Mouse (Mus musculus): ENCODE measurements around the gene Map3k9.
A peak's percentile ranks its signal among the peaks of the same experiment; 100 is the strongest.

Gene Map3k9

DNA sequence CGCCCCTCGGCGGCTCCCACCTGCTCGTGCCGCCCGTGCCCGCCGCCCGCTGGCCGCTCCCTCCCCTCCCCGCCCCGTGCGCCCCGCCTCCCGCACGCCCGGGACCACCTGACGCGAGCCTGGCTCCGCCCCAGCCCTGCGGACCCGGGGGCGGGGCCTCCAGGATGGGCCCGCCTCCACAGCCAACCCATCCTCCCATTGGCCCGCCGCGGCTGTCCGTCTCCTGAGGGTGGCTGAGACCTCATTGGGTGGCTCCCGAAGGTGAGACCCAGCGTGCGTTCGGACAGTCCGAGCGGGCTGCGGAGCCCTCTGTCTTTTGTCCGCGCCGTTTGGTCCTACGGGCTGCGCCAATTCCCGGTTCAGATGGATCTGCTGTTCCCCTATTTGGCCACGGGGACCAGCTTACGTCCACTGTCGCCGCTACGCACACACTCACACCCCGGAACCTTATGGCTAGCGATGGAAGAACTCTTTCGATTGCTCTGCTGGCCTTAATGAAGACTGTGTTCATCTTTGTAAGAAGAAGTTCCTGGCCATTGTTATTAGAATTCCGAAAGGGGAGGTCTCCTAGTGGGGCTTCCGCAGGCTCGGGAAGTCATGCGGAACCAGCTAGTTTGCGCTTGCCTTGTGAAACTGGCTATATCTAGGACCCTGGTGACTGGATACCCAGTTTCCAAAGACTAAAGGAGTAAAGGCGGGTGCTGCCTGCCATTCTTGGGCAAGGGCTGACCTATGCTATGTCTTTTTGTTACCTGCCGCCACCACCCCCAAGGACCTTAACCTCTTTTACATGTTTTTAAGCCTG is at the start of gene Map3k9:
TSS of gene Map3k9 (minus strand) at position 71 of the 805 bp plus-strand sequence.
- DNase-seq (ENCODE audit: low spot score in 2 of 2): peak; percentile 86 to 88

- DNase-seq (ENCODE audit: low spot score in 2 of 2): no peak
Measured at GRCm38 (mm10) chr12:81828355-81828754, 47.4 kb upstream of the Map3k9 start.

DNA sequence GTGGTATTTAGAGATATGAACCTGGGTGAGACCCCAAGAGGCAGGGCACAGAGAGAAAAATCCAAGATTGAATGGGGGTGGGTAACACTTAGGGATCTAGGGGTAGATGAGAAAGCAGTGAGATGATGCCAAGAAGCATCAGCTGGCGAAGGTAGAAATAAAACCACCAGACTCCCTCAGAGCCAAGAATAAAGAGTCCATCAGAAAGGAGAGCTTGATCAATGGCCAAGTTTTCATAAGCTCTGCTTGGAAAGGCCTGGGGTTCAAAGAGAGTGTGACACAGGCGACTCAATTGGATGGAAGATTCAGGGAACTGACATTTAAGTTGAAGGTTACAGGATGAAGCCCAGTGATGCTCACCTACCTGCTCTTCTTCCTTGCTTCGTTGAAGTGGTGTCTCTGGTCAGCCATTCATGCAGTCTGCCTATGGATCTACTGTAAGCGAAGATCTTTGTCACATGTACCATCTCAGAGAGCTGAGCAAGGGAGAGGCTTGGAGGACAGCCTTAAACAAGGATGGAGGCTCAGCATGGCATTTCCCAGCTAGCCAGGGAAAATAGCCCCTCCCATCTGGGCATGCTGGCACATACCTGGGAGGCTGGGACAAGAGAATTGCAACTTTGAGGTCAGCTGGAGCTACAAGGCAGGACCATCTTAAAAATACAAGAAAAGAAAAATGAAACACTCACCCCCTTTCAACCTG is 42.0 kb upstream of the Map3k9 start:
- no peak for DNase-seq (ENCODE audit: low spot score in 2 of 2)

- DNase-seq (ENCODE audit: low spot score in 2 of 2): no peak
Measured at GRCm38 (mm10) chr12:81822176-81822575, 41.2 kb upstream of the Map3k9 start.

- DNase-seq (ENCODE audit: low spot score in 2 of 2): no peak
Measured at GRCm38 (mm10) chr12:81820700-81821099, 39.7 kb upstream of the Map3k9 start.

GRCm38 (mm10) chr12:81817126-81817505 is 36.1 kb upstream of the Map3k9 start:
- no peak for DNase-seq (ENCODE audit: low spot score in 2 of 2)

- no peak for DNase-seq (ENCODE audit: low spot score in 2 of 2)
Measured at GRCm38 (mm10) chr12:81816330-81817125, 35.6 kb upstream of the Map3k9 start.

GRCm38 (mm10) chr12:81814742-81815141 is 33.8 kb upstream of the Map3k9 start:
- DNase-seq (ENCODE audit: low spot score in 2 of 2): no peak

DNA sequence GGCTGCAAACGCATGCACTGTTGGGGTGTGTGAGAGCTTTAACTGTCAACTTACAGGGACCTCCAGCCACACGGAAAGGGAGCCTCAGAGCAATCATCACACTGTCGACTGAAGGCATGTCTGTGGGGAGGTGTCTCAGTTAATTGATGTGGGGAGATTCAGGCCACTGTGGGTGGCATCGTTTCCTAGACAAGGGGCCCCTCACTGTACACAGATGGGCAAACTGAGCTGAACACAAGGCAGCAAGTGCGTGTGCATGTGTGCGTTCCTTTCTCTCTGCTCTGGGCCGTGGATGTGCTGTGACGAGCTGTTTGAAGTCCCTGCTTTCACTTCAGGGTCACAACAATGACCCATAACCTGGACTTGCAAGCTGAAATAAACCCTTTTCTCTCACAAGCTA is 29.4 kb upstream of the Map3k9 start:
- no peak for DNase-seq (ENCODE audit: low spot score in 2 of 2)

DNA sequence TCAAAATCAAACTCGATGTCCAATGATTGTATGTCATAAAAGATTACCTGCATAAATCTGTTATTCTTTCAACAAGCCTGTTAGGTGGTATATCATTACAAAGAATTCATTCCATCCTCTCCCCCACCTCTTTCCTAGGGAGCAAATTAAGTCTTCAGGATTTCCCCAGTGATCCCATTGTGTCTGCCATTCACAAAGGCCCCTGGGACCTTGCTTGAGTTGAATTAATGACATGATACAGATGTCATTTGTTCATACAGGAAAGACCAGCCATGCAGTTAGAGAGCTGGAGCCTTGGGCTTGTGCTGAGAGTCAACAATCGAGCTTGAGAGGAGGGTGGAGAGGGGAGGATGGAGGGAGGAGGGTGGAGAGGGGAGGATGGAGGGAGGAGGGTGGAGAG is 27.6 kb upstream of the Map3k9 start:
- no peak for DNase-seq (ENCODE audit: low spot score in 2 of 2)

DNA sequence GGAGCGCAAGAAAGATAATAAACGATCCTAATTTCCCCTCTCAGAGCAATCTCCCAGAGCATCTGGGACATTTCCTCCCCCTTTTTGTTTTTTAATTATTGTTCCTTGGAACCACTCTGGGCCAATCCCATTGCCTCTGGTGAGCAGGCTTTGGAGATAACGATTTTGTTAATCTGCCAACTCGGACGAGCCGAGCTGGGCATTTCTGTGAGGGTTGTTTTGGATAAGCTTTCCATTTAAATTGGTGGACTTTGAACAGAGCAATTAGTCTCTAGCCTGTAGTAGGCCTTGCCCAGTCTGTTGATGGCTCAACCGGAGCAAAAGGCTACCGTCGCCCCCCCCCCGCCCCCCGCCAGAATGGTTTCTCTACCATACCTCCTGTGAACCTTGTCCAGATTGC is 27.0 kb upstream of the Map3k9 start:
- no peak for DNase-seq (ENCODE audit: low spot score in 2 of 2)

DNA sequence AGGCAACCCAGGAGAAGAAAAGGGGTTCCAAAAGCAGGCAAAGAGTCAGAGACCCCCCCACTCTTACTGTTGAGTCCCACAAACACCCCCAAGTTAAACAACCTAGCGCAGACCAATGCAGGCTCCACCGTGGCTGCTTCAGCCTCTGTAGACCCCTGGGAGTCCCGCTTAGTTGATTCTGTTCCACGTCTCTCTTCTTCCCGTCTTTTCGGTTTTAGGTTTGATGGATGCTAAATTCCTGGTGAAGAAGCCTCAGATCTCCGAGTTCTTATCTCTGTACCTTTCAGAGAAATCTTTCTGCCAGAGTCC is 26.5 kb upstream of the Map3k9 start:
- DNase-seq (ENCODE audit: low spot score in 2 of 2): no peak

- no peak for DNase-seq (ENCODE audit: low spot score in 2 of 2)
Measured at GRCm38 (mm10) chr12:81806759-81807528, 26.0 kb upstream of the Map3k9 start.

DNA sequence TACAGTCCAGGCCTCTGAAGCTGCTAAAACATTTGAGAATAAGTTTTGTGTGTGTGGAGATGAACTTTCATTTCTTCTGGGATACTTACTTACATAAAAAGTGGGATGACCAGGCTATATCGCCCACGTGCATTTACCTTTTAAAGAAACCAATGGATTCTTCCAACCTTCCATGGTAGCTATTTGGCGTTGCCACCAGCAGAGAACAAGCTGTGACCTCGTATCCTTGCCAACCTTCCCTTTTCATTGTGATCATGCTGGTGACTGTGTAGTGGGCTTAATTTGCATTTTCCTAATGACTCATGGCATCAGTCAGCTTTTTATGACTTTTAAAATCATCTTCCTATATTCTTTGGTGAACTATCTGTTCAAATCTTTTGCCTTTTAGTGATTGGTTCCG is 25.1 kb upstream of the Map3k9 start:
- DNase-seq (ENCODE audit: low spot score in 2 of 2): no peak

DNA sequence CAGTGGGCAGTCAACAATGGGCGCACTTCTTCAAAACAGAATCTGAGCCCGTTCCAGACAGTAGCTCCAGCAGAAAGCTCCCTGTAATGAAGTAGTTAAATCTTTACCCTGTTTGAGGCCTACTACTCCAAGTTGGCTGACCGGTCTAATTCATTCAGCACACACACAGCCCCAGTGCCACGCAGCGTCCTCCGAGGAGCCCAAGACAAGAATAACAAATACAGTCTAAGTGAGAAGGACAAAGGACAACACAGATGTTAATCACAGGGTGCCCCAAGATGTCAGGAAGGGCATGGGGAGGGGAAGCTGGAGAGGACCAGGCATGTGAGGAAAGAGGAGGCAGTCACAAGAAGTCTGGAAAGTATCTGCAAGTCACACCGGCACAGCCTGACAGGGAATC is 22.8 kb upstream of the Map3k9 start:
- DNase-seq (ENCODE audit: low spot score in 2 of 2): no peak

- no peak for DNase-seq (ENCODE audit: low spot score in 2 of 2)
Measured at GRCm38 (mm10) chr12:81803016-81803415, 22.0 kb upstream of the Map3k9 start.

GRCm38 (mm10) chr12:81801134-81801533 is 20.2 kb upstream of the Map3k9 start:
- DNase-seq (ENCODE audit: low spot score in 2 of 2): no peak

DNA sequence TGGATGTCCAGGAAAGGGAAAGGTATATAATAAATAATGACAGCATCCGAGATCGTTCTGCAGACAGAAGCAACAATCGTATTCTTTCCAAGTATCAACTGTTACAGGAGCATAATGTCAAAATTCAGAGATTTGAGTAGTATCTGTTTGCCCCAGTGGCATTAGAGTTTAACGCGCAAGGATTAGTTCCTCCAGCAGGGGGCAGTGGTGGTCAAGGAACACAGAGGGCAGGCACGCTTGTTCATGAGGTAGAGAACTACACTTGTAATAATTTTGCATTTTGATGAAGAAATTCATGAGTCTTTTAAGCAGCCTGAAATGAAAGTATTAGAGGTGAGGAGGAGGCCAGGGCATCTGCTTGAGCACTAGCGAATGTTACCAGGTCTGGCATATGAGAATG is 15.6 kb upstream of the Map3k9 start:
- peak; percentile 50 to 87 for DNase-seq (ENCODE audit: low spot score in 2 of 2)

- DNase-seq (ENCODE audit: low spot score in 2 of 2): no peak
Measured at GRCm38 (mm10) chr12:81792511-81793218, 11.7 kb upstream of the Map3k9 start.

DNA sequence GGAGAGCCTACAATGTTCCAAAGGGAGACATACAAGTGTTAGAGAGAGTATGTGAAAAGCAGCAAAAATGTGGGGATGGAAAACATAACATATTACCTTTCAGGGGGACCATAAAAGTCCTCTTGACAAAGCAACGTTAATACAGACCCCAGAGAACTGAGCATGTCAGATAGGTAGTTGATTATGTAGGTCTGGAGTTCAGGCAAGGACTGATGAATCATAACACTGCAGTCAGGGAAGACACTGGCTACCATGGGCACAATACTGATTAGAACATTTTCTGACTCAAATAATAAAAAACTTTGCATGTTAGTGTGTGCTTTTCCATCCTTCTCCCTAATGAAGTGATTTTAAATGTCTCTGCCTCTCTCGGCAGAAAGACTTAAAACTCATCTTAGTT is 8.5 kb upstream of the Map3k9 start:
- DNase-seq (ENCODE audit: low spot score in 2 of 2): no peak

DNA sequence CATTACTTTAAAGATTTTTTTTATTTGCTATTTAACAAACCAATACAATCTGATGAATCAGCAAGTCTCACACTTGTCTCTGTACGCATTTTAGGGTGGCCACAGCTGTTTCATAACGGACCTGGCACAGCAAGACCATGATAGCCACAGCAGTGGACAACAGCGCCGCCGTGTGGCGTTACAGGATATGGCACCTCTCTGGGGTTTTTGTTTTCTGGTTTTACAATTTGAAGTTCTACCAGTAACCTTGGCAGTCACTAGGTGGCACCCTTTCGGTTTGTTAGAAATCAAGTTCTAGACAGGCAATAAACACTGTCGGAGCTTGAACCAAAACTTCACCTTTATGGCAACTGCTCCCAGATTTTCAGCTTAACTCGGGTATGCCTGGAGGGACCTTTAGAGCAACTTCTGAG is 7.7 kb upstream of the Map3k9 start:
- DNase-seq (ENCODE audit: low spot score in 2 of 2): peak; percentile 79 to 91

All from urinary bladder, postnatal 4 days (tissue).